ENCODE assay signal across 8 mouse cellular contexts in the genomic region with DNA sequence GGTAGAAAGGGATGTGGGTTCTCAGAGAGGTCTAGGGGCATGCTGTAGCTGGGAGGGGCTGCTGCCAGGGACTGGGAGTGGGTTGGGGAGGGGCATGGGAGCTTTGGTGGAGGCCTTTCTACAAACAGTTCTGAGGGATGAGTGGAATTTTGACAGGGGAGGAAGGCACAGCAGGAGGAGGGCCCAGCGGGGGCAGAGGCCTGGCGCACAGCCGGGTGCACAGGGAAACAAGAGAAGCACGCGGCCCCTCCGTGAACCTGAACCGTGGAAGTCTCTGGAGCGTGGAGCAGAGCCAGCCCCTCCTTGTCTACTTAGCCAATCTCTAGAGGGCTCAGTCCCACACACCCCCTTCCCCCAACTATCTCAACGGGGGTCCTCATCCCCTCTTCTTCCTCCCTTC. TPM values are rescaled to one million over a fixed set of nuclear protein-coding genes. Genes with fewer than 3 reads are reported as not detected.
DNase-seq lines count a peak whose midpoint lies in the region; ATAC-seq and TF ChIP-seq lines count a peak whose summit lies in the region.

No protein-coding gene starts in this region.

- H3K27ac ChIP-seq in layer of hippocampus, adult 2 months: peak overlapping the region; percentile 72
- peak overlapping the region; percentile 71 for H3K27ac ChIP-seq in embryonic facial prominence, embryonic 11.5 days (replicated peaks; ENCODE audit: low read depth, low read length)
- peak overlapping the region; percentile 80 for H3K27ac ChIP-seq in hindbrain, embryonic 13.5 days
- H3K27ac ChIP-seq in limb, embryonic 14.5 days (replicated peaks; ENCODE audit: low read depth, low read length): peak overlapping the region; percentile 75

- peaks cover 39% of the 10 kb centered on the region for H3K4me1 ChIP-seq in embryonic facial prominence, embryonic 11.5 days (ENCODE audit: control insufficient read depth, insufficient read depth, low read length)
- H3K4me1 ChIP-seq in hindbrain, embryonic 13.5 days (replicated peaks): peaks cover 81% of the 10 kb centered on the region
- H3K4me1 ChIP-seq in limb, embryonic 14.5 days (ENCODE audit: control insufficient read depth, insufficient read depth, low read length): peaks cover 77% of the 10 kb centered on the region

- H3K27me3 ChIP-seq in embryonic facial prominence, embryonic 11.5 days (ENCODE audit: control insufficient read depth, insufficient read depth, low read length): no peaks in the 10 kb centered on the region; the same call in 1 of the 2 replicates
- peaks cover 32% of the 10 kb centered on the region; the same call in 1 of the 2 replicates for H3K27me3 ChIP-seq in hindbrain, embryonic 13.5 days
- H3K27me3 ChIP-seq in limb, embryonic 14.5 days (ENCODE audit: control insufficient read depth, insufficient read depth, low read length): no peaks in the 10 kb centered on the region

- TF ChIP-seq POLR2A in limb, embryonic 14.5 days (IDR thresholded peaks at IDR 0.05; ENCODE audit: borderline replicate concordance, extremely low read depth, insufficient read depth, insufficient read length): no peak

- ATAC-seq in embryonic facial prominence, embryonic 11.5 days (replicated peaks; ENCODE audit: insufficient number of reproducible peaks, low FRiP score, low TSS enrichment, low read depth): peak; percentile 61
- ATAC-seq in hindbrain, embryonic 13.5 days (ENCODE audit: low FRiP score): peak; percentile 41
- peak; percentile 80 for ATAC-seq in limb, embryonic 14.5 days (ENCODE audit: low FRiP score, low read depth)
- no peak for ATAC-seq in monocyte, adult 5-6 weeks (replicated peaks; ENCODE audit: insufficient number of reproducible peaks, low FRiP score, low TSS enrichment, poor library complexity, severe bottlenecking)
- no peak for ATAC-seq in activated CD4-positive, CD25-positive, alpha-beta regulatory T cell, adult 4 months

- no peaks in the 10 kb centered on the region for H3K9me3 ChIP-seq in embryonic facial prominence, embryonic 11.5 days (replicated peaks; ENCODE audit: control insufficient read depth, low read length)
- no peaks in the 10 kb centered on the region for H3K9me3 ChIP-seq in hindbrain, embryonic 13.5 days
- H3K9me3 ChIP-seq in limb, embryonic 14.5 days (ENCODE audit: control insufficient read depth, low read length): no peaks in the 10 kb centered on the region

- no peak for TF ChIP-seq CTCF in layer of hippocampus, adult 2 months (conservative IDR thresholded peaks at IDR 0.05)

- DNase-seq in layer of hippocampus, adult 2 months (ENCODE audit: low spot score in 2 of 2): peak in 1 of 2 experiments; percentile 61
- no peak for DNase-seq in layer of hippocampus, adult 9-10 months (ENCODE audit: low spot score)
- peak; percentile 66 for DNase-seq in embryonic facial prominence, embryonic 11.5 days (ENCODE audit: low spot score)
- DNase-seq in limb, embryonic 14.5 days (ENCODE audit: low spot score): peak; percentile 84
- peak; percentile 77 for DNase-seq in retina, postnatal 1 day

- 4% methylated on average over 9 of the region's 9 CpGs for WGBS in embryonic facial prominence, embryonic 11.5 days
- 1% methylated on average over 9 of the region's 9 CpGs for WGBS in hindbrain, embryonic 13.5 days
- 13% methylated on average over 9 of the region's 9 CpGs for WGBS in limb, embryonic 14.5 days

- no peak overlapping the region for H3K4me3 ChIP-seq in layer of hippocampus, adult 2 months
- no peak overlapping the region for H3K4me3 ChIP-seq in embryonic facial prominence, embryonic 11.5 days (ENCODE audit: low read depth, low read length)
- no peak overlapping the region for H3K4me3 ChIP-seq in hindbrain, embryonic 13.5 days
- H3K4me3 ChIP-seq in limb, embryonic 14.5 days (replicated peaks; ENCODE audit: low read length): no peak overlapping the region

- no peaks in the 10 kb centered on the region for H3K36me3 ChIP-seq in embryonic facial prominence, embryonic 11.5 days (replicated peaks; ENCODE audit: control insufficient read depth, insufficient read depth, low read depth, low read length)
- no peaks in the 10 kb centered on the region for H3K36me3 ChIP-seq in hindbrain, embryonic 13.5 days
- no peaks in the 10 kb centered on the region for H3K36me3 ChIP-seq in limb, embryonic 14.5 days (ENCODE audit: control insufficient read depth, insufficient read depth, low read length)

- no peak overlapping the region for H3K4me2 ChIP-seq in embryonic facial prominence, embryonic 11.5 days (ENCODE audit: low read depth, low read length)
- H3K4me2 ChIP-seq in hindbrain, embryonic 13.5 days: no peak overlapping the region
- peak overlapping the region; percentile 26; the same call in 1 of the 2 replicates for H3K4me2 ChIP-seq in limb, embryonic 14.5 days (replicated peaks; ENCODE audit: low read depth, low read length, severe bottlenecking)

- no peak overlapping the region for H3K9ac ChIP-seq in embryonic facial prominence, embryonic 11.5 days (replicated peaks; ENCODE audit: low read length)
- H3K9ac ChIP-seq in hindbrain, embryonic 13.5 days: 0 out of 2 replicates have a peak overlapping the region, but pooled peaks have one; percentile 36
- no peak overlapping the region for H3K9ac ChIP-seq in limb, embryonic 14.5 days (ENCODE audit: low read depth, low read length, severe bottlenecking)

RNA-seq across cellular contexts. Expression of gene Flrt1, which starts 30.0 kb away (rescaled TPM):
- total RNA-seq in layer of hippocampus, adult 2 months (2021): 10 to 100 TPM; 17.9 to 19.5 TPM
- 3.0 and 4.4 TPM in 2 replicates for polyA plus RNA-seq in embryonic facial prominence, embryonic 11.5 days (2014; fragmentation: Nextera tagmentation; extraction: Ambion mirVana)
- polyA plus RNA-seq in hindbrain, embryonic 13.5 days (2015; fragmentation: Nextera tagmentation; extraction: Ambion mirVana): 7.1 and 8.1 TPM in 2 replicates
- 2.2 and 3.2 TPM in 2 replicates for polyA plus RNA-seq in limb, embryonic 14.5 days (2012; rRNA removed)
- polyA plus RNA-seq in limb, embryonic 14.5 days (2014; fragmentation: Nextera tagmentation; extraction: Ambion mirVana): 8.5 and 9.6 TPM in 2 replicates
- total RNA-seq in monocyte, adult 5-6 weeks (2017): 0.10 TPM in 1 of 3 replicates, not detected in the others
- not detected for polyA plus RNA-seq in activated CD4-positive, CD25-positive, alpha-beta regulatory T cell, adult 4 months (2017; shearing (Covaris generic))

Comparison
In these comparisons a context has a peak if more than half of its experiments do, and no peak if none do; other contexts are left out.
1. ATAC-seq: peak in embryonic facial prominence, embryonic 11.5 days (single experiment), hindbrain, embryonic 13.5 days (single experiment) and limb, embryonic 14.5 days (single experiment); none in monocyte, adult 5-6 weeks (single experiment) and activated CD4-positive, CD25-positive, alpha-beta regulatory T cell, adult 4 months (single experiment).
2. Peak in every context shown above with its lines, with median percentiles within 50 percentile points of each other: H3K27ac ChIP-seq.